ENCODE assay signal across 27 mouse cellular contexts in the genomic region with DNA sequence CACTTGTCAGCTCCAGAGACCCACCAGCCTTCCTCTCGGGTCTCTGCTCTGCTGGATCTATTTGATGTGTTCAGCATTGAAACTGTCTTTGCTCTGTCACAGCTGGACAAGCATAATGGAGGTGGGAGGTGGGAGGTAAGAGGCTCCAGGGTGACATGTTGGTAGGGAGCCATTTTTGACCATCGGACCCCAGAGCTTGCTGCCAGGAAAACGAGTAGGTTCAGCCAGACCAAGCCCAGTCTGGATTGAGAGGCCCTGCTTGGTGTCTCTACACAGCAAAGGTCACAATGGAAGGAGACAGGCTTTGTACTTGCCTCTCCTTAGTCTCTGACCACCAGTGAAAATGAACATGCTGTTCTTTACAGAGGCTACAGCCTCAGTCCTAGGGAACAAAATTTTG. TPM values are rescaled to one million over a fixed set of nuclear protein-coding genes. Genes with fewer than 3 reads are reported as not detected.
"Had no signal": no experiment of that assay in that cellular context is flagged by ENCODE, and none has a peak within 500 bp of the region (broad histone marks: within the 10 kb centered on the region; RNA-seq: fewer than 3 reads in every experiment).

No protein-coding gene starts in this region.

- H3K4me3 ChIP-seq: lung, embryonic 15.5 days; megakaryocyte, embryonic 14.5 days; midbrain, embryonic 13.5 days; midbrain, embryonic 15.5 days; neural tube, embryonic 12.5 days had no signal

- H3K27me3 ChIP-seq: lung, embryonic 15.5 days; megakaryocyte, embryonic 14.5 days; midbrain, embryonic 13.5 days; midbrain, embryonic 15.5 days; neural tube, embryonic 12.5 days had no signal

- H3K9ac ChIP-seq: liver, embryonic 14.5 days; lung, embryonic 15.5 days; midbrain, embryonic 13.5 days; midbrain, embryonic 15.5 days; neural tube, embryonic 12.5 days had no signal

- H3K9me3 ChIP-seq: lung, embryonic 15.5 days; midbrain, embryonic 15.5 days had no signal

- ATAC-seq: lung, postnatal 0 days; midbrain, embryonic 13.5 days; midbrain, embryonic 15.5 days had no signal

- H3K36me3 ChIP-seq: lung, embryonic 15.5 days; midbrain, embryonic 13.5 days; midbrain, embryonic 15.5 days; neural tube, embryonic 12.5 days had no signal

- H3K4me1 ChIP-seq: lung, embryonic 15.5 days; midbrain, embryonic 13.5 days; midbrain, embryonic 15.5 days; neural tube, embryonic 12.5 days had no signal

- H3K4me2 ChIP-seq: lung, embryonic 15.5 days; midbrain, embryonic 11.5 days; midbrain, embryonic 13.5 days; midbrain, embryonic 15.5 days; neural tube, embryonic 12.5 days had no signal

- H3K27ac ChIP-seq: liver, embryonic 14.5 days; lung, embryonic 15.5 days; macrophage; midbrain, embryonic 13.5 days; midbrain, embryonic 15.5 days; neural tube, embryonic 12.5 days had no signal

- DNase-seq: lung, adult 2 months; lung, postnatal 14 days; lung, postnatal 36 days; retina, postnatal 1 day; right cerebral cortex, adult 18-20 months; right cerebral cortex, postnatal 25 days; right cerebral cortex, postnatal 4 days; spleen, adult 18-20 months; thymus, adult 18-20 months; thymus, postnatal 14 days; thymus, postnatal 36 days had no signal

RNA-seq across cellular contexts. Expression of a gene that starts 47.3 kb away (rescaled TPM):
- polyA plus RNA-seq: liver, embryonic 14.5 days; liver, embryonic 16.5 days; lung, adult 2 months; lung, embryonic 15.5 days; lung, postnatal 0 days; macrophage; midbrain, embryonic 11.5 days; midbrain, embryonic 13.5 days; midbrain, embryonic 15.5 days; midbrain, postnatal 0 days; neural tube, embryonic 14.5 days; small intestine, adult 2 months; stomach, embryonic 14.5 days; stomach, embryonic 16.5 days; thymus, postnatal 0 days had no signal
